Mouse (Mus musculus) large intestine, adult 2 months (tissue): ENCODE results near the gene Tmem131. TPM values are rescaled to one million over a fixed set of nuclear protein-coding genes. Genes with fewer than 3 reads are reported as not detected.
"Not testable (repeated sequence)": the region's sequence is repeated elsewhere in the genome, so short reads cannot be mapped to it uniquely, and the experiment has no call there.

ENCODE experiments used
- DNase-seq: peaks from one replicate; pipeline ENCODE4 v3.0.0-alpha.2; 2012; ENCODE audit warnings: low read depth, low spot score
- WGBS: fragments of 180-500 bp; shearing (Covaris S2); methylation state at CpG from one replicate; pipeline ENCODE4 v1.1.7; 2018; 5-methylcytosine and 5-hydroxymethylcytosine counted together
- polyA plus RNA-seq: library from polyadenylated mRNA; depleted of rRNA; stranded (reverse); fragments of >200 nt; gene quantifications from 2 replicates; pipeline ENCODE4 v1.2.3, GENCODE M21; 2012

Tmem131 gene
- polyA plus RNA-seq, 1 experiment = 19.1 TPM

GRCm38 (mm10) chr1:36921614-36922393, 21.7 kb downstream of the Tmem131 start:
- WGBS = 43% methylated on average over 15 of the region's 15 CpGs
- no peak for DNase-seq

GRCm38 (mm10) chr1:36920726-36921125, 22.7 kb downstream of the Tmem131 start:
- WGBS = 22% methylated on average over 4 of the region's 4 CpGs
- DNase-seq = no peak

- DNase-seq = peak; percentile 62
- WGBS = 11% methylated on average over 3 of the region's 3 CpGs
These were observed 23.2 kb downstream of the Tmem131 start for GRCm38 (mm10) chr1:36920154-36920716.

- WGBS = 11% methylated on average over 1 of the region's 1 CpGs
- DNase-seq = no peak
These were observed 23.7 kb downstream of the Tmem131 start for GRCm38 (mm10) chr1:36919728-36920127.

GRCm38 (mm10) chr1:36917423-36917822, 26.0 kb downstream of the Tmem131 start:
- 58% methylated on average over 1 of the region's 1 CpGs for WGBS
- no peak for DNase-seq

GRCm38 (mm10) chr1:36915200-36915580, 28.3 kb downstream of the Tmem131 start:
- no peak for DNase-seq
- 87% methylated on average over 5 of the region's 5 CpGs for WGBS

- DNase-seq = no peak
- WGBS = 51% methylated on average over 7 of the region's 7 CpGs
These were observed 28.8 kb downstream of the Tmem131 start for GRCm38 (mm10) chr1:36914455-36915199.

GRCm38 (mm10) chr1:36913806-36914205, 29.7 kb downstream of the Tmem131 start:
- DNase-seq = no peak
- WGBS = 88% methylated on average over 7 of the region's 7 CpGs

GRCm38 (mm10) chr1:36912239-36912638, 31.2 kb downstream of the Tmem131 start:
- DNase-seq = no peak
- WGBS = 91% methylated on average over 1 of the region's 1 CpGs

GRCm38 (mm10) chr1:36911603-36912002, 31.9 kb downstream of the Tmem131 start:
- 75% methylated on average over 3 of the region's 3 CpGs for WGBS
- DNase-seq = no peak

GRCm38 (mm10) chr1:36910397-36910796, 33.1 kb downstream of the Tmem131 start:
- no peak for DNase-seq
- 78% methylated on average over 5 of the region's 5 CpGs for WGBS

GRCm38 (mm10) chr1:36909965-36910364, 33.5 kb downstream of the Tmem131 start:
- 32% methylated on average over 7 of the region's 7 CpGs for WGBS

GRCm38 (mm10) chr1:36905216-36905615, 38.2 kb downstream of the Tmem131 start:
- DNase-seq = no peak

More at GRCm38 (mm10) chr1:36909965-36910364, 33.5 kb downstream of the Tmem131 start:
- not testable (repeated sequence) for DNase-seq

GRCm38 (mm10) chr1:36904489-36904888, 39.0 kb downstream of the Tmem131 start:
- WGBS = 34% methylated on average over 6 of the region's 6 CpGs
- DNase-seq = no peak

More at GRCm38 (mm10) chr1:36905216-36905615, 38.2 kb downstream of the Tmem131 start:
- 26% methylated on average over 3 of the region's 3 CpGs for WGBS

- DNase-seq = no peak
- 53% methylated on average over 3 of the region's 3 CpGs for WGBS
These were observed 39.4 kb downstream of the Tmem131 start for GRCm38 (mm10) chr1:36904084-36904451.

GRCm38 (mm10) chr1:36903376-36904083, 39.9 kb downstream of the Tmem131 start:
- 74% methylated on average over 15 of the region's 15 CpGs for whole genome bisulfite sequencing
- no peak for DNase-seq

GRCm38 (mm10) chr1:36902533-36903315, 40.7 kb downstream of the Tmem131 start:
- 78% methylated on average over 11 of the region's 11 CpGs for WGBS
- no peak for DNase-seq

- WGBS = 45% methylated on average over 2 of the region's 2 CpGs
- no peak for DNase-seq
These were observed 43.8 kb downstream of the Tmem131 start for GRCm38 (mm10) chr1:36899622-36900021.

GRCm38 (mm10) chr1:36896423-36896822, 47.0 kb downstream of the Tmem131 start:
- 49% methylated on average over 4 of the region's 4 CpGs for WGBS
- DNase-seq = no peak
